Mouse (Mus musculus): ENCODE results near the gene Dync2h1. TPM values are rescaled to one million over a fixed set of nuclear protein-coding genes. Genes with fewer than 3 reads are reported as not detected.

The Dync2h1 gene
- 6.3 and 7.2 TPM in 2 replicates for polyA plus RNA-seq (2012; rRNA removed)

GRCm38 (mm10) chr9:7184172-7184896, at the start of gene Dync2h1, which contains the start of gene Dcun1d5:
TSS of gene Dync2h1 (minus strand) at chr9:7184446.
TSS of gene Dcun1d5 (plus strand) at chr9:7184520.

Other genes with a start within 250 kb of the Dync2h1 start
- 92.4 and 106 TPM in 2 replicates for gene Dcun1d5, start 74 bp upstream of the Dync2h1 start, polyA plus RNA-seq (2012; rRNA removed)
- gene Mmp13, start 88.1 kb upstream of the Dync2h1 start, polyA plus RNA-seq (2012; rRNA removed) = 0.13 and 6.9 TPM in 2 replicates
- gene Mmp12, start 159.9 kb upstream of the Dync2h1 start, polyA plus RNA-seq (2012; rRNA removed) = not detected in 2 replicates
- gene Mmp1b, start 203.6 kb upstream of the Dync2h1 start, polyA plus RNA-seq (2012; rRNA removed) = not detected in 2 replicates

Measured in central nervous system, embryonic 18 days (tissue).